Mouse (Mus musculus): Measurements from ENCODE around the gene Syde1. TPM values are rescaled to one million over a fixed set of nuclear protein-coding genes. Genes with fewer than 3 reads are reported as not detected.

Gene Syde1
- polyA plus RNA-seq, 1 experiment = 23.6 TPM

DNA sequence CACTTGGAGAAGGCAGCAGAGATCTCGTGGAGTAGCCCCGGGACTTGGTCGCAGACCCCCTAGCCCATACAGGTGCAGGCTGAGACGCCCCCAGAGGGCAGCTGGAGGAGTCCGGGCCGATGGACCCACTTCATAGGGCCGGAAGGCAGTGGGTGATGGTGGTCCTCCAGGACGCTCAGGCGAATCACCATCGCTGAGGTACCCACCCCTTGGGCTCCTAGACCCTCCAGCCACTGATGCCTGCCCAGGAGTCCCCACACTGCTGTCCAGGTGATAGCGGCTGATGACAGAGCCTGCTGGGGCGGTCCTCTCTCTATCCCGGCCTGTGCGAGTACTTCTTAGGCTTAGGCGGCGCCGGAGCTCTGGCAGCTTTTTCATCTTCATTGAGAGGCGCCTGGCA is 2.5 kb downstream of the Syde1 start:
- Histone ChIP-seq H3K4me1 (ENCODE audit: control insufficient read depth, insufficient read depth, low read length) (peaks cover 8% of the 10 kb centered on the region; the same call in 1 of the 2 replicates), H3K27me3 (replicated peaks; ENCODE audit: control insufficient read depth, insufficient read depth, low read length) (no peaks in the 10 kb centered on the region), H3K27ac (ENCODE audit: insufficient read depth, low read depth, low read length) (no peak overlapping the region), H3K4me3 (ENCODE audit: insufficient read depth, low read depth, low read length) (no peak overlapping the region), H3K36me3 (ENCODE audit: control insufficient read depth, insufficient read depth, low read length) (peaks cover 4% of the 10 kb centered on the region; the same call in 1 of the 2 replicates)
- 99% methylated on average over 18 of the region's 18 CpGs for WGBS
- TF ChIP-seq POLR2A (IDR thresholded peaks at IDR 0.05; ENCODE audit: low read depth, low read length) = no peak
- TF ChIP-seq CTCF (conservative IDR thresholded peaks at IDR 0.05; ENCODE audit: insufficient read depth, insufficient read length, low read depth, low read length) = no peak
- no peak for DNase-seq

DNA sequence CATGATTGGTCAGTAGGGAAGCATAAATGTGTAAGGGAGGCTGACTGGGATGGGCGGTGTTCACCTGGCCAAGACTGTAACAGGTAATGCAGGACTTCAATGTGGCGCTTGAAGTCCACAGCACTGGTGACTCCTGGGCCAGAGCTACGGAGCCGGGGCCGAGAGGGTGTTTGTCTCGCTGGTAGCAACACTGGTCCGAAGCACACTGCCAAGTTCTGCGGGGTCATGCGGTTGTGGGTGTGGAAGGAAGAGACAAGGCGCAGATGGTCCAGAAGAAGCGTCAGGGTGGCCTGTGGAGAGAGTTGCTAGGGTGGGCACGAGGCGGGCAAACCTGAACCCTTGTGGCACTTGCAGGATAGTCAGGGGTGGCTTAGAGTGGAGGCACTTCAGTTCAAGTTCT is 5.7 kb downstream of the Syde1 start:
- WGBS = 96% methylated on average over 13 of the region's 13 CpGs
- Histone ChIP-seq H3K4me1 (ENCODE audit: control insufficient read depth, insufficient read depth, low read length) (no peaks in the 10 kb centered on the region), H3K27me3 (replicated peaks; ENCODE audit: control insufficient read depth, insufficient read depth, low read length) (no peaks in the 10 kb centered on the region)

DNA sequence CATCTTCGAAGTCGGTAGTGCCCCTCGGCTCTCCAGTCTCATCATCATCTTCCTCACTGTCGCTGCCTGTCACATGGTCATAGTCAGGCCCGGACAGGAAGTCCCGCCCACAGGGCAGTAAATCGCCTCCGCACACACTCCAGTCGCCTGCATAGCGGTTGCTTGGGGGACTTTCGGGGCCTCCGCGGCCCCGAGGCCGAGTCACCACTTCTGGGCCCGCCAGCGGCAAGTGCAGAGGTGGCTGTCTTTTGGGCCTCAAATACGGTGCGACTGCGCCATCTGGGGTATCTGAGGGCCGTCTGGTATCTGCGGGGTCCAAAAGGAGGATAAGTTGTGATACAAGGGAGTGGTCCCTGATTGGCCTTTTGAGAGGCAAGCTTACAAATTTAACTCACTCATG is 6.2 kb downstream of the Syde1 start:
- no peak for DNase-seq
- no peaks in the 10 kb centered on the region for H3K27me3 ChIP-seq (replicated peaks; ENCODE audit: control insufficient read depth, insufficient read depth, low read length)
- H3K36me3 ChIP-seq (ENCODE audit: control insufficient read depth, insufficient read depth, low read length) = peaks cover 4% of the 10 kb centered on the region; the same call in 1 of the 2 replicates
- H3K27ac ChIP-seq (ENCODE audit: insufficient read depth, low read depth, low read length) = no peak overlapping the region
- H3K4me1 ChIP-seq (ENCODE audit: control insufficient read depth, insufficient read depth, low read length) = no peaks in the 10 kb centered on the region
- 84% methylated on average over 22 of the region's 22 CpGs for WGBS
- no peak overlapping the region for H3K4me3 ChIP-seq (ENCODE audit: insufficient read depth, low read depth, low read length)
- TF ChIP-seq CTCF (conservative IDR thresholded peaks at IDR 0.05; ENCODE audit: insufficient read depth, insufficient read length, low read depth, low read length) (no peak), POLR2A (IDR thresholded peaks at IDR 0.05; ENCODE audit: low read depth, low read length) (no peak)

More for the DNA sequence above, 5.7 kb downstream of the Syde1 start:
- TF ChIP-seq POLR2A (IDR thresholded peaks at IDR 0.05; ENCODE audit: low read depth, low read length) (no peak), CTCF (conservative IDR thresholded peaks at IDR 0.05; ENCODE audit: insufficient read depth, insufficient read length, low read depth, low read length) (no peak)
- no peak overlapping the region for H3K4me3 ChIP-seq (ENCODE audit: insufficient read depth, low read depth, low read length)
- peaks cover 4% of the 10 kb centered on the region; the same call in 1 of the 2 replicates for H3K36me3 ChIP-seq (ENCODE audit: control insufficient read depth, insufficient read depth, low read length)
- no peak overlapping the region for H3K27ac ChIP-seq (ENCODE audit: insufficient read depth, low read depth, low read length)
- no peak for DNase-seq

DNA sequence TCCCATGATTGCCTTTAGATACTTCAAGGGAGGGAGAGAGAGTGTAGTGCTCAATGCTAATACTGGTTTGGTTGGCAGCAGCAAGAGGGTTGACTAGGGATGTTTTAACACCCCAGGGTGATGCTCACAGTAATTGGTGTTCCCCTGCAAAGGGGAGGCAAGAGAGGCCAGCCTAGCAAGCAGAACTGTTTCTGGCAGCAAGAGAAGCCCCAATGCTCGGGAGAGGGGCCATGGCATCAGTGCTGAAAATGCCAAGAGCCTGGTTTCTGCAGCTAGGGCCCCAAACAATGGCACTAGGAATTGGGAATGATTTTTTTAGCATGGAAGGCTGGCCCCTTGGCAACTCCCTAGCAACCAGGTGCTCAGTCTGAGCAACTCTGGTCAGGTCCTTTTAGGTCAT is 6.8 kb downstream of the Syde1 start:
- Histone ChIP-seq H3K27ac (ENCODE audit: insufficient read depth, low read depth, low read length) (no peak overlapping the region), H3K4me1 (ENCODE audit: control insufficient read depth, insufficient read depth, low read length) (no peaks in the 10 kb centered on the region), H3K36me3 (ENCODE audit: control insufficient read depth, insufficient read depth, low read length) (peaks cover 4% of the 10 kb centered on the region; the same call in 1 of the 2 replicates), H3K27me3 (replicated peaks; ENCODE audit: control insufficient read depth, insufficient read depth, low read length) (no peaks in the 10 kb centered on the region), H3K4me3 (ENCODE audit: insufficient read depth, low read depth, low read length) (no peak overlapping the region)
- WGBS = 89% methylated on average over 1 of the region's 1 CpGs
- no peak for DNase-seq
- TF ChIP-seq POLR2A (IDR thresholded peaks at IDR 0.05; ENCODE audit: low read depth, low read length) = no peak
- TF ChIP-seq CTCF (conservative IDR thresholded peaks at IDR 0.05; ENCODE audit: insufficient read depth, insufficient read length, low read depth, low read length) = no peak

DNA sequence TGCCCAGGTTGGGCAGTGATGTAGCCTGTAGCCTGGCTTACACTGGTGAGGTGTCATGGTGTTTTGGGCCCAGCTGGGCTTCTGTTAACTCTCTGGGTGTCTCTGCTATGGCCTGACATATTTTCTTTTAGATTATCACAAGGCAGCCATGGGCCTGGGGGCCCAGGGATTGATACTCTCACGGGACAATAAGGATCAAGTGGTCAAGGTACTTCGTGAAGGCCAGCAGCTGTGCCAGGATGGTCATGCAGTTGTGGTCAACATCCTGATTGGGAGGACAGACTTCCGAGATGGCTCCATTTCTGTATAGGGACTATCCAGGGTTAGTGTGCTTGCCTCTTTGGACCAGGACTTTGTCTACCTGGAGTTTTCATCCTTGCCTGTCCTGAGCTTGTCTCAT is 7.8 kb downstream of the Syde1 start:
- Histone ChIP-seq H3K36me3 (ENCODE audit: control insufficient read depth, insufficient read depth, low read length) (peaks cover 4% of the 10 kb centered on the region; the same call in 1 of the 2 replicates), H3K27me3 (replicated peaks; ENCODE audit: control insufficient read depth, insufficient read depth, low read length) (no peaks in the 10 kb centered on the region), H3K4me1 (ENCODE audit: control insufficient read depth, insufficient read depth, low read length) (no peaks in the 10 kb centered on the region), H3K27ac (ENCODE audit: insufficient read depth, low read depth, low read length) (no peak overlapping the region), H3K4me3 (ENCODE audit: insufficient read depth, low read depth, low read length) (no peak overlapping the region)
- 68% methylated on average over 3 of the region's 3 CpGs for WGBS
- TF ChIP-seq POLR2A (IDR thresholded peaks at IDR 0.05; ENCODE audit: low read depth, low read length) (no peak), CTCF (conservative IDR thresholded peaks at IDR 0.05; ENCODE audit: insufficient read depth, insufficient read length, low read depth, low read length) (no peak)
- no peak for DNase-seq

DNA sequence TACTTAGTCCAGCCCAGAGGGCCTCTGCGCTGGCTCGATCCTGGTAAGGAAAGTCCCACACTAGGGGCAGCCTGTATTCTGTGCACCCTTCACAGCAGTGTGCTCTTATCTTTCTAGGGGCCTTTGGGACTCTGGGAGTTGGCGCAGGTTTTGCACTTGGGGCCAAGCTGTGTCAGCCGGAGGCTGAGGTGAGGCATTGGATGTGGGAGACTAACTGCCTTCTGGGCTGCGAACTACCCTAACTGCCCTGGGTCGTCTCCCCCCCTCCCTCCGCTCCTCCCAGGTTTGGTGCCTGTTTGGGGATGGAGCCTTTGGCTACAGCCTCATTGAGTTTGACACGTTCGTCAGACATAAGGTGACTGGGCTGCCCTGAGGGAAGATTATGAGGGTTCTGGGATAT is 8.4 kb downstream of the Syde1 start:
- Histone ChIP-seq H3K4me3 (ENCODE audit: insufficient read depth, low read depth, low read length) (no peak overlapping the region), H3K27me3 (replicated peaks; ENCODE audit: control insufficient read depth, insufficient read depth, low read length) (no peaks in the 10 kb centered on the region), H3K27ac (ENCODE audit: insufficient read depth, low read depth, low read length) (no peak overlapping the region), H3K4me1 (ENCODE audit: control insufficient read depth, insufficient read depth, low read length) (no peaks in the 10 kb centered on the region), H3K36me3 (ENCODE audit: control insufficient read depth, insufficient read depth, low read length) (peaks cover 4% of the 10 kb centered on the region; the same call in 1 of the 2 replicates)
- 72% methylated on average over 9 of the region's 9 CpGs for WGBS
- TF ChIP-seq CTCF (conservative IDR thresholded peaks at IDR 0.05; ENCODE audit: insufficient read depth, insufficient read length, low read depth, low read length) (no peak), POLR2A (IDR thresholded peaks at IDR 0.05; ENCODE audit: low read depth, low read length) (no peak)
- DNase-seq = no peak

DNA sequence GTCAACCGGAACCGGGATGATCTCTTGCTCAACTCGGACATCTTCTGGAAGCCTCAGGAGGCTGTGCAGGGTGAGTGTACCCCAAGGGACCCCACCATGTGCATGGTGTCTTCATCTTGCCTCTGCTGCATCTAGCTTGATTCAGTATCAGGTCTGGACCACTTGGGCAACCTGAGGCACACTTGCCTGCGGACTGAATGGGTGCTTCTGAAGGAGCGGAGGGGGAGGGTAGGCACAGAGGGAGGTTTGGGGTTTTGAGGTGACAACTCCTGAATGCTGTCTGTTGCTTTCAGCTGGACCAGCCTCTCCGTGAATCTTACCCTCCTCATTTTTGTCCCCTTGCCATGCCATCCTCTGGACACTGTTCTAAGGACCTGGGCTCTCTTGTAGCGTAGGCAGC is 10.6 kb downstream of the Syde1 start:
- Histone ChIP-seq H3K4me1 (ENCODE audit: control insufficient read depth, insufficient read depth, low read length) (no peaks in the 10 kb centered on the region), H3K27ac (ENCODE audit: insufficient read depth, low read depth, low read length) (no peak overlapping the region), H3K4me3 (ENCODE audit: insufficient read depth, low read depth, low read length) (no peak overlapping the region), H3K27me3 (replicated peaks; ENCODE audit: control insufficient read depth, insufficient read depth, low read length) (no peaks in the 10 kb centered on the region), H3K36me3 (ENCODE audit: control insufficient read depth, insufficient read depth, low read length) (peaks cover 4% of the 10 kb centered on the region; the same call in 1 of the 2 replicates)
- DNase-seq = no peak
- TF ChIP-seq CTCF (conservative IDR thresholded peaks at IDR 0.05; ENCODE audit: insufficient read depth, insufficient read length, low read depth, low read length) (no peak), POLR2A (IDR thresholded peaks at IDR 0.05; ENCODE audit: low read depth, low read length) (no peak)
- 91% methylated on average over 7 of the region's 7 CpGs for WGBS
